Mouse (Mus musculus) intestine, embryonic 15.5 days (tissue): Measurements from ENCODE around the gene Adgrb3. TPM values are rescaled to one million over a fixed set of nuclear protein-coding genes. Genes with fewer than 3 reads are reported as not detected.

Source experiments
- ATAC-seq: fragments of 200-750 bp; cut with Nextera tagmentation; 2 replicates; pipeline ENCODE4 v1.8.0; 2017; ENCODE audit warnings: moderate TSS enrichment, moderate library complexity
- H3K27ac ChIP-seq: fragments of 300-500 bp; sonication (generic); 2 replicates; pipeline ENCODE4 v1.5.1; 2015; ENCODE audit warnings: mild to moderate bottlenecking, inconsistent platforms
- H3K27me3 ChIP-seq: fragments of 300-500 bp; sonication (generic); replicated peaks from 2 replicates; pipeline ENCODE4 v1.6.1; 2015; ENCODE audit warnings: inconsistent platforms
- H3K36me3 ChIP-seq: fragments of 300-500 bp; sonication (generic); 2 replicates; pipeline ENCODE4 v1.6.1; 2015; ENCODE audit warnings: inconsistent platforms
- H3K4me1 ChIP-seq: fragments of 300-500 bp; sonication (generic); replicated peaks from 2 replicates; pipeline ENCODE4 v1.6.1; 2015; ENCODE audit warnings: inconsistent platforms
- H3K4me2 ChIP-seq: fragments of 300-500 bp; sonication (generic); replicated peaks from 2 replicates; pipeline ENCODE4 v1.6.1; 2015; ENCODE audit warnings: mild to moderate bottlenecking, inconsistent platforms
- H3K4me3 ChIP-seq: fragments of 300-500 bp; sonication (generic); replicated peaks from 2 replicates; pipeline ENCODE4 v1.5.1; 2015; ENCODE audit warnings: inconsistent platforms
- H3K9ac ChIP-seq: fragments of 300-500 bp; sonication (generic); 2 replicates; pipeline ENCODE4 v1.6.1; 2015; ENCODE audit warnings: inconsistent platforms
- H3K9me3 ChIP-seq: fragments of 300-500 bp; sonication (generic); 2 replicates; pipeline ENCODE4 v1.6.1; 2016; ENCODE audit warnings: inconsistent platforms
- WGBS: fragments of 180-500 bp; shearing (Covaris S2); methylation state at CpG from one replicate; pipeline ENCODE4 v1.1.7; 2015; 5-methylcytosine and 5-hydroxymethylcytosine counted together
- polyA plus RNA-seq: library from polyadenylated mRNA; unstranded; fragments of >200 nt; fragmentation: Nextera tagmentation; extraction: Ambion mirVana; gene quantifications from 2 replicates; pipeline ENCODE4 v1.2.1, GENCODE M21; 2015

The Adgrb3 gene
- polyA plus RNA-seq, 1 experiment from 2014 or later = 2.8 TPM

GRCm38 (mm10) chr1:25824626-25825025 is 4.9 kb downstream of the Adgrb3 start:
- Histone ChIP-seq H3K4me3 (no peak overlapping the region), H3K9ac (no peak overlapping the region), H3K27me3 (peaks cover 12% of the 10 kb centered on the region), H3K27ac (no peak overlapping the region), H3K9me3 (no peaks in the 10 kb centered on the region), H3K4me1 (no peaks in the 10 kb centered on the region), H3K36me3 (no peaks in the 10 kb centered on the region), H3K4me2 (no peak overlapping the region)
- WGBS = 35% methylated on average over 4 of the region's 4 CpGs
- ATAC-seq = no peak

- Histone ChIP-seq H3K4me1 (no peaks in the 10 kb centered on the region), H3K4me3 (no peak overlapping the region), H3K27ac (no peak overlapping the region), H3K9ac (no peak overlapping the region), H3K36me3 (no peaks in the 10 kb centered on the region), H3K4me2 (no peak overlapping the region), H3K27me3 (peaks cover 8% of the 10 kb centered on the region; the same call in 1 of the 2 replicates), H3K9me3 (no peaks in the 10 kb centered on the region)
- WGBS = 76% methylated on average over 10 of the region's 10 CpGs
- no peak for ATAC-seq
Measured at GRCm38 (mm10) chr1:25823961-25824360, 5.5 kb downstream of the Adgrb3 start.

GRCm38 (mm10) chr1:25815491-25815890 is 14.0 kb downstream of the Adgrb3 start:
- 56% methylated on average over 1 of the region's 1 CpGs for WGBS
- no peaks in the 10 kb centered on the region for H3K36me3 ChIP-seq
- H3K9ac ChIP-seq = no peak overlapping the region
- no peaks in the 10 kb centered on the region for H3K9me3 ChIP-seq
- no peak overlapping the region for H3K27ac ChIP-seq
- H3K27me3 ChIP-seq = no peaks in the 10 kb centered on the region
- H3K4me3 ChIP-seq = no peak overlapping the region
- no peaks in the 10 kb centered on the region for H3K4me1 ChIP-seq
- H3K4me2 ChIP-seq = no peak overlapping the region
- no peak for ATAC-seq

- Histone ChIP-seq H3K9me3 (no peaks in the 10 kb centered on the region), H3K4me3 (no peak overlapping the region), H3K27me3 (no peaks in the 10 kb centered on the region), H3K4me1 (no peaks in the 10 kb centered on the region), H3K4me2 (no peak overlapping the region), H3K36me3 (no peaks in the 10 kb centered on the region), H3K9ac (no peak overlapping the region), H3K27ac (no peak overlapping the region)
- WGBS = 78% methylated on average over 1 of the region's 1 CpGs
- no peak for ATAC-seq
Measured at GRCm38 (mm10) chr1:25778784-25779183, 50.7 kb downstream of the Adgrb3 start.

GRCm38 (mm10) chr1:25777459-25777858 is 52.0 kb downstream of the Adgrb3 start:
- no peak overlapping the region for H3K4me3 ChIP-seq
- no peaks in the 10 kb centered on the region for H3K9me3 ChIP-seq
- 82% methylated on average over 4 of the region's 4 CpGs for WGBS
- H3K4me1 ChIP-seq = no peaks in the 10 kb centered on the region
- H3K27me3 ChIP-seq = no peaks in the 10 kb centered on the region
- H3K27ac ChIP-seq = no peak overlapping the region
- no peaks in the 10 kb centered on the region for H3K36me3 ChIP-seq
- H3K4me2 ChIP-seq = no peak overlapping the region
- no peak for ATAC-seq
- no peak overlapping the region for H3K9ac ChIP-seq

- Histone ChIP-seq H3K9me3 (no peaks in the 10 kb centered on the region), H3K36me3 (no peaks in the 10 kb centered on the region), H3K27ac (no peak overlapping the region), H3K4me2 (no peak overlapping the region), H3K4me1 (no peaks in the 10 kb centered on the region), H3K27me3 (no peaks in the 10 kb centered on the region), H3K4me3 (no peak overlapping the region), H3K9ac (no peak overlapping the region)
- no peak for ATAC-seq
- 79% methylated on average over 3 of the region's 3 CpGs for WGBS
Measured at GRCm38 (mm10) chr1:25775440-25776130, 53.9 kb downstream of the Adgrb3 start.

- H3K4me3 ChIP-seq = no peak overlapping the region
- no peaks in the 10 kb centered on the region for H3K36me3 ChIP-seq
- H3K27ac ChIP-seq = no peak overlapping the region
- WGBS = 77% methylated on average over 2 of the region's 2 CpGs
- H3K4me2 ChIP-seq = no peak overlapping the region
- ATAC-seq = no peak
- H3K9ac ChIP-seq = no peak overlapping the region
- H3K4me1 ChIP-seq = no peaks in the 10 kb centered on the region
- H3K9me3 ChIP-seq = no peaks in the 10 kb centered on the region
- H3K27me3 ChIP-seq = no peaks in the 10 kb centered on the region
Measured at GRCm38 (mm10) chr1:25768958-25769357, 60.5 kb downstream of the Adgrb3 start.

GRCm38 (mm10) chr1:25755265-25755664 is 74.2 kb downstream of the Adgrb3 start:
- no peak for ATAC-seq
- Histone ChIP-seq H3K4me1 (no peaks in the 10 kb centered on the region), H3K27ac (no peak overlapping the region), H3K36me3 (no peaks in the 10 kb centered on the region), H3K4me2 (no peak overlapping the region), H3K4me3 (no peak overlapping the region), H3K27me3 (no peaks in the 10 kb centered on the region), H3K9ac (no peak overlapping the region), H3K9me3 (no peaks in the 10 kb centered on the region)

GRCm38 (mm10) chr1:25754528-25754927 is 75.0 kb downstream of the Adgrb3 start:
- Histone ChIP-seq H3K4me3 (no peak overlapping the region), H3K4me1 (no peaks in the 10 kb centered on the region), H3K27me3 (no peaks in the 10 kb centered on the region), H3K36me3 (no peaks in the 10 kb centered on the region), H3K9ac (no peak overlapping the region), H3K9me3 (no peaks in the 10 kb centered on the region), H3K4me2 (no peak overlapping the region), H3K27ac (no peak overlapping the region)
- no peak for ATAC-seq
- 77% methylated on average over 4 of the region's 4 CpGs for WGBS

GRCm38 (mm10) chr1:25745575-25745974 is 83.9 kb downstream of the Adgrb3 start:
- Histone ChIP-seq H3K27ac (no peak overlapping the region), H3K4me1 (no peaks in the 10 kb centered on the region), H3K4me2 (no peak overlapping the region), H3K9me3 (no peaks in the 10 kb centered on the region), H3K9ac (no peak overlapping the region), H3K27me3 (no peaks in the 10 kb centered on the region), H3K4me3 (no peak overlapping the region), H3K36me3 (no peaks in the 10 kb centered on the region)
- WGBS = 84% methylated on average over 4 of the region's 4 CpGs
- no peak for ATAC-seq

GRCm38 (mm10) chr1:25744736-25745135 is 84.8 kb downstream of the Adgrb3 start:
- no peaks in the 10 kb centered on the region for H3K36me3 ChIP-seq

GRCm38 (mm10) chr1:25729844-25730243 is 99.7 kb downstream of the Adgrb3 start:
- Histone ChIP-seq H3K36me3 (no peaks in the 10 kb centered on the region), H3K27me3 (no peaks in the 10 kb centered on the region), H3K9ac (no peak overlapping the region), H3K4me1 (no peaks in the 10 kb centered on the region), H3K4me3 (no peak overlapping the region), H3K9me3 (no peaks in the 10 kb centered on the region), H3K27ac (no peak overlapping the region), H3K4me2 (no peak overlapping the region)
- no peak for ATAC-seq
- WGBS = 87% methylated on average over 5 of the region's 5 CpGs

More at GRCm38 (mm10) chr1:25744736-25745135, 84.8 kb downstream of the Adgrb3 start:
- H3K4me1 ChIP-seq = no peaks in the 10 kb centered on the region
- 78% methylated on average over 6 of the region's 6 CpGs for WGBS
- no peak overlapping the region for H3K27ac ChIP-seq
- no peaks in the 10 kb centered on the region for H3K27me3 ChIP-seq
- ATAC-seq = no peak
- H3K9ac ChIP-seq = no peak overlapping the region
- H3K4me3 ChIP-seq = no peak overlapping the region
- H3K4me2 ChIP-seq = no peak overlapping the region
- no peaks in the 10 kb centered on the region for H3K9me3 ChIP-seq

- no peak for ATAC-seq
- no peaks in the 10 kb centered on the region for H3K9me3 ChIP-seq
- no peaks in the 10 kb centered on the region for H3K27me3 ChIP-seq
Measured at GRCm38 (mm10) chr1:25711474-25711873, 118.0 kb downstream of the Adgrb3 start.

More at GRCm38 (mm10) chr1:25711474-25711873, 118.0 kb downstream of the Adgrb3 start:
- Histone ChIP-seq H3K36me3 (no peaks in the 10 kb centered on the region), H3K27ac (no peak overlapping the region), H3K4me1 (no peaks in the 10 kb centered on the region), H3K4me3 (no peak overlapping the region), H3K4me2 (no peak overlapping the region), H3K9ac (no peak overlapping the region)
- WGBS = 51% methylated on average over 1 of the region's 1 CpGs
